Comparison of ENCODE assay signal across 8 mouse cellular contexts in genomic region chr5:98184971-98185805, GRCm38 (mm10). TPM values are rescaled to one million over a fixed set of nuclear protein-coding genes. Genes with fewer than 3 reads are reported as not detected.
DNase-seq lines count a peak whose midpoint lies in the region; ATAC-seq and TF ChIP-seq lines count a peak whose summit lies in the region.

No protein-coding gene starts in this region.

- no peak overlapping the region for H3K27ac ChIP-seq in embryonic fibroblast, embryonic 13.5 days (ENCODE audit: insufficient read depth, low read length)
- H3K27ac ChIP-seq in heart, embryonic 14.5 days (replicated peaks in 1 of 2; ENCODE audit: control insufficient read depth in 1 of 2, insufficient read depth in 1 of 2, low read depth in 2 of 2, low read length in 2 of 2), result no peak overlapping the region
- H3K27ac ChIP-seq in kidney, postnatal 0 days, result no peak overlapping the region
- H3K27ac ChIP-seq in liver, embryonic 16.5 days (ENCODE audit: low read length), result no peak overlapping the region
- peak overlapping the region; percentile 75 for H3K27ac ChIP-seq in neural tube, embryonic 13.5 days (replicated peaks)
- no peak overlapping the region for H3K27ac ChIP-seq in stomach, postnatal 0 days (replicated peaks)

- ATAC-seq in monocyte, adult 5-6 weeks (replicated peaks; ENCODE audit: insufficient number of reproducible peaks, low FRiP score, low TSS enrichment, poor library complexity, severe bottlenecking), result no peak
- no peak; the same call in 1 of the 2 replicates for ATAC-seq in heart, embryonic 14.5 days (ENCODE audit: insufficient number of reproducible peaks, insufficient read depth, low FRiP score, low read depth)
- ATAC-seq in kidney, postnatal 0 days (replicated peaks; ENCODE audit: low FRiP score, low read depth), result peak; percentile 64
- ATAC-seq in liver, embryonic 16.5 days (ENCODE audit: low read depth), result peak; percentile 54
- peak; percentile 47 for ATAC-seq in neural tube, embryonic 13.5 days (ENCODE audit: low read depth)
- peak; percentile 73 for ATAC-seq in stomach, postnatal 0 days (ENCODE audit: low FRiP score, low TSS enrichment)

- H3K4me2 ChIP-seq in heart, embryonic 14.5 days (ENCODE audit: low read length), result peak overlapping the region; percentile 97
- H3K4me2 ChIP-seq in kidney, postnatal 0 days (ENCODE audit: low read length), result peak overlapping the region; percentile 95
- H3K4me2 ChIP-seq in liver, embryonic 16.5 days (ENCODE audit: low read depth, low read length), result peak overlapping the region; percentile 74
- H3K4me2 ChIP-seq in neural tube, embryonic 13.5 days, result peak overlapping the region; percentile 89
- H3K4me2 ChIP-seq in stomach, postnatal 0 days (replicated peaks; ENCODE audit: low read depth), result peak overlapping the region; percentile 86

- no peaks in the 10 kb centered on the region for H3K36me3 ChIP-seq in heart, embryonic 14.5 days (ENCODE audit: control insufficient read depth, insufficient read depth, low read length)
- no peaks in the 10 kb centered on the region for H3K36me3 ChIP-seq in kidney, postnatal 0 days (ENCODE audit: insufficient read depth, low read length)
- no peaks in the 10 kb centered on the region for H3K36me3 ChIP-seq in liver, embryonic 16.5 days (ENCODE audit: control insufficient read depth, insufficient read depth)
- H3K36me3 ChIP-seq in neural tube, embryonic 13.5 days, result no peaks in the 10 kb centered on the region
- no peaks in the 10 kb centered on the region for H3K36me3 ChIP-seq in stomach, postnatal 0 days (ENCODE audit: control insufficient read depth, insufficient read depth, low read length)

- TF ChIP-seq EP300 in stomach, postnatal 0 days (optimal IDR thresholded peaks at IDR 0.05), result no peak

- under 1% methylated on average over 86 of the region's 89 CpGs for WGBS in heart, embryonic 14.5 days
- WGBS in kidney, postnatal 0 days, result 0% methylated on average over 68 of the region's 89 CpGs
- WGBS in liver, embryonic 16.5 days (ENCODE audit: insufficient replicate concordance), result under 1% methylated on average over 72 of the region's 89 CpGs
- WGBS in neural tube, embryonic 13.5 days, result under 1% methylated on average over 84 of the region's 89 CpGs
- 2% methylated on average over 70 of the region's 89 CpGs for WGBS in stomach, postnatal 0 days

- TF ChIP-seq CTCF in embryonic fibroblast, embryonic 13.5 days (IDR thresholded peaks at IDR 0.05; ENCODE audit: borderline replicate concordance, insufficient read depth, low read length), result peak; percentile 57
- peak; percentile 77 for TF ChIP-seq CTCF in kidney, postnatal 0 days (IDR thresholded peaks at IDR 0.05; ENCODE audit: low read depth)
- peak; percentile 79 for TF ChIP-seq CTCF in stomach, postnatal 0 days (IDR thresholded peaks at IDR 0.05; ENCODE audit: low read depth)

- peaks cover 93% of the 10 kb centered on the region for H3K27me3 ChIP-seq in heart, embryonic 14.5 days (ENCODE audit: control insufficient read depth, insufficient read depth, low read length)
- peaks cover 93% of the 10 kb centered on the region for H3K27me3 ChIP-seq in kidney, postnatal 0 days (ENCODE audit: insufficient read depth, low read length)
- peaks cover 98% of the 10 kb centered on the region for H3K27me3 ChIP-seq in liver, embryonic 16.5 days (ENCODE audit: control insufficient read depth, insufficient read depth, low read depth, low read length)
- H3K27me3 ChIP-seq in neural tube, embryonic 13.5 days, result peaks cover 72% of the 10 kb centered on the region
- peaks cover 36% of the 10 kb centered on the region for H3K27me3 ChIP-seq in stomach, postnatal 0 days (ENCODE audit: control insufficient read depth, insufficient read depth, low read length)

- H3K9me3 ChIP-seq in heart, embryonic 14.5 days (ENCODE audit: control insufficient read depth, low read length), result no peaks in the 10 kb centered on the region
- H3K9me3 ChIP-seq in kidney, postnatal 0 days (replicated peaks; ENCODE audit: low read length), result no peaks in the 10 kb centered on the region
- H3K9me3 ChIP-seq in liver, embryonic 16.5 days (replicated peaks; ENCODE audit: control insufficient read depth, low read length), result no peaks in the 10 kb centered on the region
- H3K9me3 ChIP-seq in neural tube, embryonic 13.5 days, result no peaks in the 10 kb centered on the region
- no peaks in the 10 kb centered on the region for H3K9me3 ChIP-seq in stomach, postnatal 0 days (ENCODE audit: control insufficient read depth, low read length)

- peak overlapping the region; percentile 36 for H3K4me3 ChIP-seq in embryonic fibroblast, embryonic 13.5 days (ENCODE audit: insufficient read depth, low read length)
- peak overlapping the region; percentile 55 to 57 for H3K4me3 ChIP-seq in heart, embryonic 14.5 days (ENCODE audit: control insufficient read depth in 1 of 2, insufficient read depth in 1 of 2, low read depth in 1 of 2, low read length in 2 of 2)
- peak overlapping the region; percentile 52 for H3K4me3 ChIP-seq in kidney, postnatal 0 days (replicated peaks; ENCODE audit: low read depth, low read length)
- peak overlapping the region; percentile 54 for H3K4me3 ChIP-seq in liver, embryonic 16.5 days (ENCODE audit: low read depth, low read length)
- H3K4me3 ChIP-seq in neural tube, embryonic 13.5 days, result peak overlapping the region; percentile 56
- peak overlapping the region; percentile 58 for H3K4me3 ChIP-seq in stomach, postnatal 0 days (ENCODE audit: low read depth, low read length)

- peak overlapping the region; percentile 59 for H3K9ac ChIP-seq in heart, embryonic 14.5 days (ENCODE audit: low read length)
- 0 out of 2 replicates have a peak overlapping the region, but pooled peaks have one; percentile 23 for H3K9ac ChIP-seq in kidney, postnatal 0 days (ENCODE audit: low read depth, low read length)
- H3K9ac ChIP-seq in liver, embryonic 16.5 days (ENCODE audit: low read depth, low read length), result no peak overlapping the region
- H3K9ac ChIP-seq in neural tube, embryonic 13.5 days, result peak overlapping the region; percentile 76
- peak overlapping the region; percentile 35; the same call in 1 of the 2 replicates for H3K9ac ChIP-seq in stomach, postnatal 0 days (ENCODE audit: low read length)

- peaks cover 5% of the 10 kb centered on the region; the same call in 1 of the 2 replicates for H3K4me1 ChIP-seq in embryonic fibroblast, embryonic 13.5 days (ENCODE audit: control insufficient read depth, insufficient read depth, low read length)
- peaks cover 9 to 24% of the 10 kb centered on the region in 2 experiments; a peak in 3 of 4 replicates for H3K4me1 ChIP-seq in heart, embryonic 14.5 days (ENCODE audit: control insufficient read depth in 2 of 2, insufficient read depth in 2 of 2, low read length in 2 of 2)
- peaks cover 6% of the 10 kb centered on the region; the same call in 1 of the 2 replicates for H3K4me1 ChIP-seq in kidney, postnatal 0 days (replicated peaks; ENCODE audit: insufficient read depth, low read length)
- H3K4me1 ChIP-seq in liver, embryonic 16.5 days (ENCODE audit: control insufficient read depth, low read depth, low read length), result peaks cover 3% of the 10 kb centered on the region; the same call in 1 of the 2 replicates
- peaks cover 72% of the 10 kb centered on the region for H3K4me1 ChIP-seq in neural tube, embryonic 13.5 days (replicated peaks)
- 0 out of 2 replicates have a peak, but pooled peaks cover 3% of the 10 kb centered on the region for H3K4me1 ChIP-seq in stomach, postnatal 0 days (replicated peaks; ENCODE audit: control insufficient read depth, insufficient read depth)

- TF ChIP-seq POLR2A in embryonic fibroblast, embryonic 13.5 days (IDR thresholded peaks at IDR 0.05; ENCODE audit: low read depth, low read length), result no peak

- peak; percentile 9 to 47 for DNase-seq in monocyte, adult 2 months (ENCODE audit: low read depth in 1 of 2, low spot score in 2 of 2)
- DNase-seq in kidney, postnatal 0 days (ENCODE audit: low spot score), result peak; percentile 88
- peak; percentile 87 for DNase-seq in stomach, postnatal 0 days (ENCODE audit: low spot score)

RNA-seq across cellular contexts. Expression of gene Prdm8, which starts 18.2 kb away (rescaled TPM):
- 0.19 TPM in 1 of 3 replicates, not detected in the others for total RNA-seq in monocyte, adult 5-6 weeks (2017)
- 0.25 TPM in 1 of 2 replicates, not detected in the other for polyA plus RNA-seq in embryonic fibroblast, embryonic 13.5 days (2011; ENCODE audit: insufficient read length, low read depth, missing spikeins)
- 0.05 and 0.09 TPM in 2 replicates for polyA plus RNA-seq in heart, embryonic 14.5 days (2014; fragmentation: Nextera tagmentation; extraction: Ambion mirVana)
- polyA plus RNA-seq in kidney, postnatal 0 days (2015; fragmentation: Nextera tagmentation; extraction: Ambion mirVana), result 0.04 TPM in 1 of 2 replicates, not detected in the other
- not detected in 2 replicates for polyA plus RNA-seq in liver, embryonic 16.5 days (2015; fragmentation: Nextera tagmentation; extraction: Ambion mirVana)
- polyA plus RNA-seq in neural tube, embryonic 13.5 days (2015; fragmentation: Nextera tagmentation; extraction: Ambion mirVana), result 3.5 and 3.8 TPM in 2 replicates
- 0.06 and 0.07 TPM in 2 replicates for polyA plus RNA-seq in stomach, postnatal 0 days (2015; fragmentation: Nextera tagmentation; extraction: Ambion mirVana)

Comparison
In these comparisons a context has a peak if more than half of its experiments do, and no peak if none do; other contexts are left out.
1. DNase-seq: peak in every context shown above with its lines; median percentile 88 in kidney, postnatal 0 days; 87 in stomach, postnatal 0 days; 28 in monocyte, adult 2 months.
2. ATAC-seq: peak in kidney, postnatal 0 days (single experiment), liver, embryonic 16.5 days (single experiment), neural tube, embryonic 13.5 days (single experiment) and stomach, postnatal 0 days (single experiment); none in monocyte, adult 5-6 weeks (single experiment) and heart, embryonic 14.5 days (single experiment).
3. Peak in every context shown above with its lines, with median percentiles within 50 percentile points of each other: H3K4me3 ChIP-seq, CTCF ChIP-seq and H3K4me2 ChIP-seq.